22 mouse cellular contexts compared by ENCODE assay signal in the genomic region with DNA sequence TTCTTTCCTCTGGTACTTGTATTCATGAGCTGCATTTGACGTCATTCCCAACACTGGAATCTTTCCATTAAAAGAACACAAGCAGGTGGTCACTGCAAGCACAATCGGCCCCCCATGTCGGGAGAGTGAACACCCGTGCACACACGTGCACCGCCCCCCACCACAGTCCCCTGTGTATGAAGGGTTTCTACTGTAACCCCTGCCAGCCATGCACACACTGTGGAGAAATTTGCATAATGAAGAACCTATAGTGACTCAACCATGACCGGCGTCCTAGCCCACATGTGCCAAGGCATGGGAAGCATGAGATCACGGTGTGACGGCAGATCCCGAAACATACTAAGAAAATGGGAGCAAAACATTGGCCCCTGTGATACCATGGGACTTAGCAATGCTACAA.
DNase-seq lines count a peak whose midpoint lies in the region; ATAC-seq lines count a peak whose summit lies in the region.
"Had no signal": no experiment of that assay in that cellular context is flagged by ENCODE, and none has a peak within 500 bp of the region (broad histone marks: within the 10 kb centered on the region; RNA-seq: fewer than 3 reads in every experiment).

No protein-coding gene starts in this region.

- ATAC-seq in frontal cortex, adult (ENCODE audit: low TSS enrichment): peak; percentile 33; the same call in 1 of the 2 replicates
- ATAC-seq in kidney, embryonic 16.5 days (ENCODE audit: low FRiP score, low TSS enrichment): peak; percentile 70; the same call in 1 of the 2 replicates
- peak; percentile 37; the same call in 1 of the 2 replicates for ATAC-seq in midbrain, embryonic 14.5 days (ENCODE audit: low FRiP score, low TSS enrichment)
- no peak for ATAC-seq in midbrain, embryonic 11.5 days (ENCODE audit: low FRiP score)
- ATAC-seq in hindbrain, embryonic 15.5 days (ENCODE audit: low FRiP score, low read depth): peak; percentile 49; the same call in 1 of the 2 replicates
- ATAC-seq: CD4-positive, CD25-positive, alpha-beta regulatory T cell, adult 4 months; forebrain, embryonic 15.5 days had no signal

- no peaks in the 10 kb centered on the region for H3K4me1 ChIP-seq in kidney, embryonic 16.5 days (ENCODE audit: insufficient read depth, low read length)
- peaks cover 21% of the 10 kb centered on the region; the same call in 1 of the 2 replicates for H3K4me1 ChIP-seq in midbrain, embryonic 14.5 days (ENCODE audit: control insufficient read depth, insufficient read depth, low read length)
- H3K4me1 ChIP-seq in midbrain, embryonic 11.5 days (ENCODE audit: control insufficient read depth, insufficient read depth, low read length): no peaks in the 10 kb centered on the region; the same call in 1 of the 2 replicates
- H3K4me1 ChIP-seq in hindbrain, embryonic 15.5 days (replicated peaks): peaks cover 15% of the 10 kb centered on the region
- H3K4me1 ChIP-seq: embryonic facial prominence, embryonic 12.5 days; forebrain, embryonic 15.5 days; heart, embryonic 15.5 days had no signal

- no peak overlapping the region for H3K9ac ChIP-seq in kidney, embryonic 16.5 days (replicated peaks; ENCODE audit: low read length)
- H3K9ac ChIP-seq in midbrain, embryonic 14.5 days (replicated peaks; ENCODE audit: low read length): no peak overlapping the region
- no peak overlapping the region for H3K9ac ChIP-seq in midbrain, embryonic 11.5 days (ENCODE audit: low read length)
- H3K9ac ChIP-seq in hindbrain, embryonic 15.5 days: no peak overlapping the region
- H3K9ac ChIP-seq: embryonic facial prominence, embryonic 12.5 days; forebrain, embryonic 15.5 days; heart, embryonic 15.5 days had no signal

- H3K36me3 ChIP-seq in kidney, embryonic 16.5 days (ENCODE audit: insufficient read depth, low read length): no peaks in the 10 kb centered on the region
- no peaks in the 10 kb centered on the region for H3K36me3 ChIP-seq in midbrain, embryonic 14.5 days (ENCODE audit: control insufficient read depth, insufficient read depth, low read length)
- no peaks in the 10 kb centered on the region for H3K36me3 ChIP-seq in midbrain, embryonic 11.5 days (ENCODE audit: control insufficient read depth, insufficient read depth, low read length)
- 0 out of 2 replicates have a peak, but pooled peaks cover 4% of the 10 kb centered on the region for H3K36me3 ChIP-seq in hindbrain, embryonic 15.5 days
- H3K36me3 ChIP-seq: embryonic facial prominence, embryonic 12.5 days; forebrain, embryonic 15.5 days; G1E; heart, embryonic 15.5 days had no signal

- H3K9me3 ChIP-seq in kidney, embryonic 16.5 days (ENCODE audit: low read length): peaks cover 6% of the 10 kb centered on the region
- H3K9me3 ChIP-seq in midbrain, embryonic 14.5 days (ENCODE audit: control insufficient read depth, low read length): peaks cover 6% of the 10 kb centered on the region; the same call in 1 of the 2 replicates
- H3K9me3 ChIP-seq in midbrain, embryonic 11.5 days (ENCODE audit: control insufficient read depth, low read length): no peaks in the 10 kb centered on the region
- H3K9me3 ChIP-seq in hindbrain, embryonic 15.5 days: no peaks in the 10 kb centered on the region
- H3K9me3 ChIP-seq: forebrain, embryonic 15.5 days; heart, embryonic 15.5 days had no signal

- no peaks in the 10 kb centered on the region for H3K27me3 ChIP-seq in kidney, embryonic 16.5 days (ENCODE audit: insufficient read depth, low read length)
- H3K27me3 ChIP-seq in midbrain, embryonic 14.5 days (ENCODE audit: control insufficient read depth, insufficient read depth, low read length): no peaks in the 10 kb centered on the region
- no peaks in the 10 kb centered on the region for H3K27me3 ChIP-seq in midbrain, embryonic 11.5 days (ENCODE audit: control insufficient read depth, insufficient read depth, low read length)
- H3K27me3 ChIP-seq in hindbrain, embryonic 15.5 days: no peaks in the 10 kb centered on the region
- H3K27me3 ChIP-seq: embryonic facial prominence, embryonic 12.5 days; forebrain, embryonic 15.5 days; heart, embryonic 15.5 days had no signal

- no peak overlapping the region for H3K4me2 ChIP-seq in kidney, embryonic 16.5 days (replicated peaks; ENCODE audit: low read depth, low read length)
- H3K4me2 ChIP-seq in midbrain, embryonic 14.5 days (ENCODE audit: low read length): no peak overlapping the region
- no peak overlapping the region for H3K4me2 ChIP-seq in midbrain, embryonic 11.5 days
- H3K4me2 ChIP-seq in hindbrain, embryonic 15.5 days: no peak overlapping the region
- H3K4me2 ChIP-seq: embryonic facial prominence, embryonic 12.5 days; forebrain, embryonic 15.5 days; heart, embryonic 11.5 days; heart, embryonic 15.5 days had no signal

- 89% methylated on average over 11 of the region's 11 CpGs for WGBS in kidney, embryonic 16.5 days
- WGBS in midbrain, embryonic 14.5 days: 71% methylated on average over 11 of the region's 11 CpGs
- 86% methylated on average over 11 of the region's 11 CpGs for WGBS in midbrain, embryonic 11.5 days
- 52% methylated on average over 11 of the region's 11 CpGs for WGBS in hindbrain, embryonic 15.5 days

- DNase-seq in frontal cortex, postnatal 25 days (ENCODE audit: low spot score in 2 of 2): no peak
- no peak for DNase-seq in kidney, postnatal 25 days
- DNase-seq in midbrain, embryonic 14.5 days: no peak
- DNase-seq in midbrain, embryonic 11.5 days (ENCODE audit: low spot score, missing footprints): no peak
- no peak for DNase-seq in right cerebral cortex, postnatal 36 days (ENCODE audit: low spot score in 2 of 2)
- DNase-seq: adrenal gland, postnatal 10 days; B cell, adult 2 months; cerebellum, adult 11-12 months; cerebellum, adult 9-10 months; cerebellum, postnatal 25 days; gastrocnemius, postnatal 14 days; heart, adult 2 months; heart, postnatal 14 days had no signal

- H3K4me3 ChIP-seq in kidney, embryonic 16.5 days (ENCODE audit: low read length): no peak overlapping the region
- no peak overlapping the region for H3K4me3 ChIP-seq in midbrain, embryonic 14.5 days (replicated peaks; ENCODE audit: low read depth, low read length)
- H3K4me3 ChIP-seq in midbrain, embryonic 11.5 days (ENCODE audit: low read depth, low read length): no peak overlapping the region
- no peak overlapping the region for H3K4me3 ChIP-seq in hindbrain, embryonic 15.5 days
- H3K4me3 ChIP-seq: embryonic facial prominence, embryonic 12.5 days; forebrain, embryonic 15.5 days; heart, adult 2 months; heart, embryonic 15.5 days had no signal

- no peak overlapping the region for H3K27ac ChIP-seq in kidney, embryonic 16.5 days (ENCODE audit: low read length)
- no peak overlapping the region for H3K27ac ChIP-seq in midbrain, embryonic 14.5 days (replicated peaks; ENCODE audit: low read depth, low read length)
- H3K27ac ChIP-seq in midbrain, embryonic 11.5 days (ENCODE audit: low read depth, low read length): no peak overlapping the region
- no peak overlapping the region for H3K27ac ChIP-seq in hindbrain, embryonic 15.5 days (replicated peaks)
- H3K27ac ChIP-seq: embryonic facial prominence, embryonic 12.5 days; forebrain, embryonic 15.5 days; heart, adult 2 months; heart, embryonic 15.5 days had no signal
